Mouse (Mus musculus): ENCODE data around the gene Hoxc10. TPM values are rescaled to one million over a fixed set of nuclear protein-coding genes. Genes with fewer than 3 reads are reported as not detected.
A peak's percentile ranks its signal among the peaks of the same experiment; 100 is the strongest.

Hoxc10 gene
- polyA plus RNA-seq, 1 experiment from 2014 or later, result not detected

DNA sequence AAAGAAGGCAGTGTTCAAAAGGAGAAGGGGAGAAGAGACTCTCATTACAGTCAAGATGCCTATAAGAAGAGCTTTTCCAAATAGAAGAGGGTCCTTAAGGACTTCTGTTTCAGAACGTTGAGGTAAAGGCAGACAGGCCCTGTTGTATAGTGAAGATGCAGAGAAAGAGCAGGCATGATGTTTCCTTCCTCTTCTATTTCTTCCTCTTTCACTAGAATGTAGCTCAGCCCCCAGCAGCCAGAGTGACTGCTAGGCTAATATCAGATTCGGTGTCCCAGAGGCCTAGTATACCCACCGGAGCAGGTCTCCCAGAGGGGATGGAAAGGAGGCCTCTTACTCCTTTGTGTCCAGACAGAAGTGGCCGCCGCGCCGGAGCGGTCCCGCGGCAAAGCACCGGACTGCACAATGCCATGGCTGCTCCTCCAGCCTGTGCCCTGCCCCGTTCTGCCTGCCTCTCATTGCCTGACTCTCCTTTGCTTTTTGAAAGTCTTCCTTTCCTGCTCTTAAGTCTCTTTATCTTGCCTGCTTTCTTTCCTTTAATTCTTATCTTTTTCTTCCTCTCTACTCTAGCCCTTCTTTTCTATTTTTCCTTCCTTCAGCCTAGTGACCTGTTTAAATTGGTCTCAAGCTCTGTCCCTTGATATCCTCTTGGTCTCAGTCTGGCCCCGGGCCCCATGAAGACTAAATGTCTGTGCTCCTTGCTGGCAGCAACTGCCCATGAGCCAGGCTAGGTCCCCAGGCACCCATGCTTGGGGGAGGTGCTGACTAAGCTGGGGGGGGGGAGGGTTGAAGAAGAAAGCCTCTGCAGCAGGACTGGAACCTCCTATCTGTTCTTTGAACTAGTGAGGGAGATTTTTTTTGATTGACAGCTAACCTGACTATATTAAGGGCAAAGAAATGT is 12.3 kb downstream of the Hoxc10 start:
- H3K36me3 ChIP-seq (ENCODE audit: control insufficient read depth, insufficient read depth, low read length), result no peaks in the 10 kb centered on the region
- DNase-seq (ENCODE audit: low spot score) (no peak), ATAC-seq (ENCODE audit: low read depth) (no peak)
- H3K27ac ChIP-seq (replicated peaks; ENCODE audit: low read depth, low read length), result no peak overlapping the region
- 7% methylated on average over 13 of the region's 13 CpGs for WGBS
- H3K9me3 ChIP-seq (ENCODE audit: control insufficient read depth, low read length), result no peaks in the 10 kb centered on the region
- peaks cover 100% of the 10 kb centered on the region for H3K27me3 ChIP-seq (replicated peaks; ENCODE audit: control insufficient read depth, insufficient read depth, low read length)
- H3K4me2 ChIP-seq (ENCODE audit: low read depth, low read length), result no peak overlapping the region
- no peak overlapping the region for H3K4me3 ChIP-seq (ENCODE audit: low read depth, low read length)
- no peaks in the 10 kb centered on the region for H3K4me1 ChIP-seq (ENCODE audit: control insufficient read depth, insufficient read depth, low read length)
- no peak overlapping the region for H3K9ac ChIP-seq (ENCODE audit: low read depth, low read length)

DNA sequence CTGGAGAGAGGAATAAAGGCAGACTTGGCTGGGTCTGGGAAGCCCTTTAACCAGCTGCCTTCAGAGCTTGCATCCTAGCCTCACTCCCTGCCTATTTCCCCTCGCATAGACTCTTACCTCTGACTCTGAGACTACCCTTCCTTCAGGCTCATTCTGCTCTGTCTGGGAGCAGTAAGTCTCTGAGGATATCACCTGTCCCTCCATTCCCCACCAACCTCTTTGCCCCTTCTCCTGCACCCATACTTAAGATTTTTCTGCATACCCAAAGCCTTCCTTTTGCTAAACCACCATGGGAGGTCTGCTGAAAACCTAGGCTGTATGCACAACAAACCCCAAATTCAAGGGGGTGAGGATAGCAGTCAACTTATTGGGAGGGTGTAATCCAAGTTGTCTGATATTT is 13.3 kb downstream of the Hoxc10 start:
- WGBS, result 0% methylated on average over 1 of the region's 1 CpGs
- Histone ChIP-seq H3K9ac (ENCODE audit: low read depth, low read length) (no peak overlapping the region), H3K4me1 (ENCODE audit: control insufficient read depth, insufficient read depth, low read length) (no peaks in the 10 kb centered on the region), H3K27ac (replicated peaks; ENCODE audit: low read depth, low read length) (no peak overlapping the region), H3K9me3 (ENCODE audit: control insufficient read depth, low read length) (no peaks in the 10 kb centered on the region), H3K27me3 (replicated peaks; ENCODE audit: control insufficient read depth, insufficient read depth, low read length) (peaks cover 99% of the 10 kb centered on the region), H3K4me2 (ENCODE audit: low read depth, low read length) (no peak overlapping the region), H3K4me3 (ENCODE audit: low read depth, low read length) (no peak overlapping the region), H3K36me3 (ENCODE audit: control insufficient read depth, insufficient read depth, low read length) (no peaks in the 10 kb centered on the region)
- no peak for ATAC-seq (ENCODE audit: low read depth)
- no peak for DNase-seq (ENCODE audit: low spot score)

DNA sequence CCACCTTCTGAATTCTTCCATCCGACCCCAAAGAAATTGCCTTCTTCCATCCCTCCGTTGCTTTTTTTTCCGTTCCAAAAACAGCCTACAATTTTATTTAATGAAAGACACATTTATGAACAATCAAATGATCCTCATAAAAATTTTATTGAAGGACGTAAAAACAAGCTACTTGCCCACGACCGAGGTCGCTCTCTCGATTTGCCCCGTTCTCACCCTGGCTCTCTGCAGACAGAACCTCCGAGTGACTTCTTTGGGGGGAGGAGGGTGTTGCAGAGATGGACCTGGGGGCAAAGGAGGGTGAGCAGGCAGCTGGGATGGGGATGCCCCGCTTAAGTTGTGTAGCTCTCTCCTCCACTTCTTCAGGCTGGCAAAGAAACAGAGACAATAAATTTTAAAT is 13.8 kb downstream of the Hoxc10 start:
- no peak for ATAC-seq (ENCODE audit: low read depth)

DNA sequence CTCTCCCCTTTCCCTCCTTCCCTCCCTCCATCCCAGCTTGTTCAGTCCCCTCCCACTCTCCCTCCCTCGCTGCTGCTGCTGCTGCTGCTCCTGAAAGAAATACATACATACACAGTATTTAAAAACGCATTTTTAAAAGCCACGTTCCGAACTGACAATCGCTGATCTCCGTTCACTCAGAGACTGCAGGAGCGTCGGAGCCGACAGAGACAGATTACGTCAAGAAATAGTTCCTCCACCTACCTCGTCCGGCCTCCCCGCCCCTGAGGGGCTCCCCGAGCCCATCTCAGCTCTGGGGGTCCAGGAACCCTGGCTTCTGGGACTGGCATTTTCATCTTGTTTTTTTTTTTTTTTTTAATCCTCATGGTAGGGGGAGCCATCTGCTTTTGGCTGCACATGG is 14.3 kb downstream of the Hoxc10 start:
- WGBS, result 1% methylated on average over 14 of the region's 14 CpGs
- Histone ChIP-seq H3K9ac (ENCODE audit: low read depth, low read length) (no peak overlapping the region), H3K36me3 (ENCODE audit: control insufficient read depth, insufficient read depth, low read length) (no peaks in the 10 kb centered on the region), H3K4me1 (ENCODE audit: control insufficient read depth, insufficient read depth, low read length) (no peaks in the 10 kb centered on the region), H3K4me3 (ENCODE audit: low read depth, low read length) (peak overlapping the region; percentile 21), H3K9me3 (ENCODE audit: control insufficient read depth, low read length) (no peaks in the 10 kb centered on the region), H3K27ac (replicated peaks; ENCODE audit: low read depth, low read length) (no peak overlapping the region), H3K4me2 (ENCODE audit: low read depth, low read length) (peak overlapping the region; percentile 41), H3K27me3 (replicated peaks; ENCODE audit: control insufficient read depth, insufficient read depth, low read length) (peaks cover 99% of the 10 kb centered on the region)
- DNase-seq (ENCODE audit: low spot score) (no peak), ATAC-seq (ENCODE audit: low read depth) (no peak)

More for the DNA sequence above, 13.8 kb downstream of the Hoxc10 start:
- 4% methylated on average over 11 of the region's 11 CpGs for WGBS
- H3K36me3 ChIP-seq (ENCODE audit: control insufficient read depth, insufficient read depth, low read length), result no peaks in the 10 kb centered on the region
- no peak for DNase-seq (ENCODE audit: low spot score)
- no peak overlapping the region for H3K4me3 ChIP-seq (ENCODE audit: low read depth, low read length)
- H3K4me1 ChIP-seq (ENCODE audit: control insufficient read depth, insufficient read depth, low read length), result no peaks in the 10 kb centered on the region
- H3K27ac ChIP-seq (replicated peaks; ENCODE audit: low read depth, low read length), result no peak overlapping the region
- no peak overlapping the region for H3K9ac ChIP-seq (ENCODE audit: low read depth, low read length)
- no peak overlapping the region for H3K4me2 ChIP-seq (ENCODE audit: low read depth, low read length)
- no peaks in the 10 kb centered on the region for H3K9me3 ChIP-seq (ENCODE audit: control insufficient read depth, low read length)
- H3K27me3 ChIP-seq (replicated peaks; ENCODE audit: control insufficient read depth, insufficient read depth, low read length), result peaks cover 99% of the 10 kb centered on the region

DNA sequence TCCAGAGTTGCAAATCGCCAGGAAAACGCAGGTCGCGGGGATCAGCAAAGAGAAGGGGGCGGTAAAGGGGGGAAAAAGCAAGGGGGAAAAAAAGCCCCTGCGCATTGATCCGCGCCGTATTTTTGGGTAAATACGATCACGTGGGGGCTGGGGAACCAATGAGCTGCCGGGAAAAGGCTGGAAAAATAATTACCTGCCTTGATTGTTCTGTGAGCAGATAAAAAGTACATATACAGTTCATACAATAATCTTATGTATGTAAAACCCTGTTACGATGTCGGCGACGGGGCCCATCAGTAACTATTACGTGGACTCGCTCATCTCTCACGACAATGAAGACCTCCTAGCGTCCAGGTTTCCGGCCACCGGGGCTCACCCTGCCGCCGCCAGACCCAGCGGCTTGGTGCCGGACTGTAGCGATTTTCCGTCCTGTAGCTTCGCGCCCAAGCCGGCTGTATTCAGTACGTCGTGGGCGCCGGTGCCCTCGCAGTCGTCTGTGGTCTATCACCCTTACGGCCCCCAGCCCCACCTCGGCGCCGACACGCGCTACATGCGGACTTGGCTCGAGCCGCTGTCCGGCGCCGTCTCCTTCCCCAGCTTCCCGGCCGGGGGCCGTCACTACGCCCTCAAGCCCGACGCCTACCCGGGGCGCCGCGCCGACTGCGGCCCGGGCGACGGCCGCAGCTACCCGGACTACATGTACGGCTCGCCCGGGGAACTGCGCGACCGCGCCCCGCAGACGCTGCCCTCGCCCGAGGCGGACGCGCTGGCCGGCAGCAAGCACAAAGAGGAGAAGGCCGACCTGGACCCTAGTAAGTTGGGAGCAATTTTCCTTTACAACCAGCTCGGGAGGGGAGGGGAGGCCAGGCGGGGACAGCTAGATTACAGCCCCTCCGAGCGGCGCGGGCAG is 15.0 kb downstream of the Hoxc10 start:
- H3K4me3 ChIP-seq (ENCODE audit: low read depth, low read length), result peak overlapping the region; percentile 21
- H3K9me3 ChIP-seq (ENCODE audit: control insufficient read depth, low read length), result no peaks in the 10 kb centered on the region
- no peaks in the 10 kb centered on the region for H3K4me1 ChIP-seq (ENCODE audit: control insufficient read depth, insufficient read depth, low read length)
- no peak overlapping the region for H3K9ac ChIP-seq (ENCODE audit: low read depth, low read length)
- WGBS, result under 1% methylated on average over 53 of the region's 88 CpGs
- H3K36me3 ChIP-seq (ENCODE audit: control insufficient read depth, insufficient read depth, low read length), result no peaks in the 10 kb centered on the region
- peaks cover 99% of the 10 kb centered on the region for H3K27me3 ChIP-seq (replicated peaks; ENCODE audit: control insufficient read depth, insufficient read depth, low read length)
- DNase-seq (ENCODE audit: low spot score), result no peak
- ATAC-seq (ENCODE audit: low read depth), result no peak
- H3K4me2 ChIP-seq (ENCODE audit: low read depth, low read length), result peak overlapping the region; percentile 41
- no peak overlapping the region for H3K27ac ChIP-seq (replicated peaks; ENCODE audit: low read depth, low read length)

DNA sequence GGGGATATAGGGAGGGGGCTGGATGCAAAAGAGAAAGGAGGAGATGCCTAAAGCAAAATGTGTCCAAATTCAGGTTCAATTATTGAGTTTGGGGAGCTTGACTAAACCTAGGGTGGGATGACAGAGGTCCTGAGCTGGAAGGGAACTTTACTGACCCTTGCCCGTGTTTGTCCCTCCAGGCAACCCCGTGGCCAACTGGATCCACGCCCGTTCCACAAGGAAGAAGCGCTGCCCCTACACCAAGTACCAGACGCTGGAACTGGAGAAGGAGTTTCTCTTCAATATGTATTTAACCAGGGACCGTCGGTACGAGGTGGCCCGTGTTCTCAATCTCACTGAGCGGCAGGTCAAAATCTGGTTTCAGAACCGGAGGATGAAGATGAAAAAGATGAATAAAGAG is 17.1 kb downstream of the Hoxc10 start:
- no peak for ATAC-seq (ENCODE audit: low read depth)
- WGBS, result under 1% methylated on average over 12 of the region's 12 CpGs
- Histone ChIP-seq H3K27me3 (replicated peaks; ENCODE audit: control insufficient read depth, insufficient read depth, low read length) (peaks cover 99% of the 10 kb centered on the region), H3K4me1 (ENCODE audit: control insufficient read depth, insufficient read depth, low read length) (no peaks in the 10 kb centered on the region), H3K4me3 (ENCODE audit: low read depth, low read length) (no peak overlapping the region), H3K27ac (replicated peaks; ENCODE audit: low read depth, low read length) (no peak overlapping the region), H3K4me2 (ENCODE audit: low read depth, low read length) (no peak overlapping the region), H3K9ac (ENCODE audit: low read depth, low read length) (no peak overlapping the region), H3K9me3 (ENCODE audit: control insufficient read depth, low read length) (no peaks in the 10 kb centered on the region), H3K36me3 (ENCODE audit: control insufficient read depth, insufficient read depth, low read length) (no peaks in the 10 kb centered on the region)
- no peak for DNase-seq (ENCODE audit: low spot score)

DNA sequence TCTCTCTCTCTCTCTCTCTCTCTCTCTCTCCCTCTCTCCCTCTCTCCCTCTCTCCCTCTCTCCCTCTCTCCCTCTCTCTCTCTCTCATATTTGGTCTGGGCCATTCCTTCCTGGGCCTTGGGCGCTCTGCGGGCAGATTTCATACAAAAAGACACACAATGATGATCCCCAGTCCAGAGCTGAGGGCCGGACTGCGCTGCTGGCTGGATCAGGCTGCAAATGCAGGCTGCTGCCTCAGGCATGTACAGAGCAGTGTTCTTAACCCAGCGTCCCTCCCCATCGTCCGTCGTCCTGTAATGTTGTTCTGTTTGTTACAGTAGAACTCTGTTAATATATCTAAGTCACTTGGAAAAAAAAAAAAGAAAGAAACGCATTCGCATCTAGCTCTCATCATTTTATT is 17.9 kb downstream of the Hoxc10 start:
- DNase-seq (ENCODE audit: low spot score) (no peak), ATAC-seq (ENCODE audit: low read depth) (no peak)
- no peak overlapping the region for H3K4me3 ChIP-seq (ENCODE audit: low read depth, low read length)
- H3K9me3 ChIP-seq (ENCODE audit: control insufficient read depth, low read length), result no peaks in the 10 kb centered on the region
- WGBS, result 1% methylated on average over 10 of the region's 10 CpGs
- H3K9ac ChIP-seq (ENCODE audit: low read depth, low read length), result no peak overlapping the region
- H3K4me1 ChIP-seq (ENCODE audit: control insufficient read depth, insufficient read depth, low read length), result no peaks in the 10 kb centered on the region
- no peak overlapping the region for H3K4me2 ChIP-seq (ENCODE audit: low read depth, low read length)
- H3K36me3 ChIP-seq (ENCODE audit: control insufficient read depth, insufficient read depth, low read length), result no peaks in the 10 kb centered on the region
- peaks cover 99% of the 10 kb centered on the region for H3K27me3 ChIP-seq (replicated peaks; ENCODE audit: control insufficient read depth, insufficient read depth, low read length)
- H3K27ac ChIP-seq (replicated peaks; ENCODE audit: low read depth, low read length), result no peak overlapping the region

DNA sequence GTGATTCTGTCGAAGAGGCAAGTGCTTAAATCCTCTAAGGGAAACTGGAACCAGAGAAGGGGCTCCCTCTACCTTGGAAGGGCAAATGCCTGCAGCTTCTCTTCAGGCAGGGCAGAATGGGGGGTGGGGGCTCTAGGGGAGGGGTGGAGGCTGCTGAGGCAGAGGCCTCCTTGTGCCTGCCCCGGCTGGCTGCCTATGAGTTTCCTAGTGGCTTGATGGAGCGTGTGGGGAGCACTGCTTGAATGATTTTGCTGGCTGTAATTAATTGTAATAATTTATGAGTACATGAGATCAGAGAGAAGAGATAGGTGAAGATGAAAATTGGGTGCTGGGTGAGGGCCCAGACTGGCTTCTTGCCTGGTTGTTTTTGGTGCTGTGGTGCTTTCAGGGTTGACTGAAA is 18.3 kb downstream of the Hoxc10 start:
- Histone ChIP-seq H3K4me1 (ENCODE audit: control insufficient read depth, insufficient read depth, low read length) (no peaks in the 10 kb centered on the region), H3K9me3 (ENCODE audit: control insufficient read depth, low read length) (no peaks in the 10 kb centered on the region), H3K36me3 (ENCODE audit: control insufficient read depth, insufficient read depth, low read length) (no peaks in the 10 kb centered on the region), H3K27me3 (replicated peaks; ENCODE audit: control insufficient read depth, insufficient read depth, low read length) (peaks cover 99% of the 10 kb centered on the region), H3K9ac (ENCODE audit: low read depth, low read length) (no peak overlapping the region), H3K4me2 (ENCODE audit: low read depth, low read length) (no peak overlapping the region), H3K4me3 (ENCODE audit: low read depth, low read length) (no peak overlapping the region), H3K27ac (replicated peaks; ENCODE audit: low read depth, low read length) (no peak overlapping the region)
- ATAC-seq (ENCODE audit: low read depth) (no peak), DNase-seq (ENCODE audit: low spot score) (no peak)
- 9% methylated on average over 3 of the region's 3 CpGs for WGBS

Data from embryonic facial prominence, embryonic 14.5 days (tissue).